Mouse (Mus musculus): ENCODE measurements at regions not wholly inside any gene's neighbourhood (a gene's known extent, or its start where the extent isn't known, plus 50 kb on each side); places are given as distances from the start of the nearest gene placed in this dataset.

GRCm38 (mm10) chr7:69950221-69950670, 416.3 kb downstream of the Nr2f2 start:
- Histone ChIP-seq H3K36me3 (ENCODE audit: insufficient read depth, low read length) (no peaks in the 10 kb centered on the region), H3K4me2 (replicated peaks; ENCODE audit: low read depth, low read length) (no peak overlapping the region), H3K9ac (replicated peaks; ENCODE audit: low read depth) (no peak overlapping the region), H3K27ac (ENCODE audit: low read length) (no peak overlapping the region), H3K4me3 (ENCODE audit: low read depth, low read length) (no peak overlapping the region), H3K9me3 (ENCODE audit: low read length) (no peaks in the 10 kb centered on the region), H3K27me3 (replicated peaks; ENCODE audit: insufficient read depth, low read length) (no peaks in the 10 kb centered on the region), H3K4me1 (ENCODE audit: insufficient read depth, low read depth, low read length) (no peaks in the 10 kb centered on the region)
- no peak for DNase-seq (ENCODE audit: low spot score)
- 51% methylated on average over 6 of the region's 6 CpGs for WGBS
- no peak for ATAC-seq
- no peak for TF ChIP-seq EP300 (IDR thresholded peaks at IDR 0.05)
- no peak for TF ChIP-seq CTCF (IDR thresholded peaks at IDR 0.05)

- no peak for ATAC-seq
- H3K4me2 ChIP-seq (replicated peaks; ENCODE audit: low read depth, low read length): no peak overlapping the region
Measured at GRCm38 (mm10) chr7:69949647-69950121, 416.9 kb downstream of the Nr2f2 start.

GRCm38 (mm10) chr7:69946396-69946795, 420.1 kb downstream of the Nr2f2 start:
- Histone ChIP-seq H3K9me3 (ENCODE audit: low read length) (no peaks in the 10 kb centered on the region), H3K4me2 (replicated peaks; ENCODE audit: low read depth, low read length) (no peak overlapping the region), H3K9ac (replicated peaks; ENCODE audit: low read depth) (no peak overlapping the region), H3K4me3 (ENCODE audit: low read depth, low read length) (no peak overlapping the region), H3K36me3 (ENCODE audit: insufficient read depth, low read length) (no peaks in the 10 kb centered on the region), H3K4me1 (ENCODE audit: insufficient read depth, low read depth, low read length) (no peaks in the 10 kb centered on the region), H3K27ac (ENCODE audit: low read length) (no peak overlapping the region), H3K27me3 (replicated peaks; ENCODE audit: insufficient read depth, low read length) (no peaks in the 10 kb centered on the region)
- DNase-seq (ENCODE audit: low spot score) (no peak), ATAC-seq (no peak)
- 48% methylated on average over 3 of the region's 3 CpGs for WGBS
- TF ChIP-seq EP300 (IDR thresholded peaks at IDR 0.05): no peak
- no peak for TF ChIP-seq CTCF (IDR thresholded peaks at IDR 0.05)

More at GRCm38 (mm10) chr7:69949647-69950121, 416.9 kb downstream of the Nr2f2 start:
- H3K4me3 ChIP-seq (ENCODE audit: low read depth, low read length): no peak overlapping the region
- H3K4me1 ChIP-seq (ENCODE audit: insufficient read depth, low read depth, low read length): no peaks in the 10 kb centered on the region
- no peaks in the 10 kb centered on the region for H3K36me3 ChIP-seq (ENCODE audit: insufficient read depth, low read length)
- peak; percentile 8 for DNase-seq (ENCODE audit: low spot score)
- no peak overlapping the region for H3K27ac ChIP-seq (ENCODE audit: low read length)
- TF ChIP-seq CTCF (IDR thresholded peaks at IDR 0.05) (no peak), EP300 (IDR thresholded peaks at IDR 0.05) (no peak)
- H3K9ac ChIP-seq (replicated peaks; ENCODE audit: low read depth): no peak overlapping the region
- H3K9me3 ChIP-seq (ENCODE audit: low read length): no peaks in the 10 kb centered on the region
- WGBS: 38% methylated on average over 10 of the region's 10 CpGs
- no peaks in the 10 kb centered on the region for H3K27me3 ChIP-seq (replicated peaks; ENCODE audit: insufficient read depth, low read length)

GRCm38 (mm10) chr7:69941881-69942280, 424.7 kb downstream of the Nr2f2 start:
- Histone ChIP-seq H3K27me3 (replicated peaks; ENCODE audit: insufficient read depth, low read length) (no peaks in the 10 kb centered on the region), H3K36me3 (ENCODE audit: insufficient read depth, low read length) (no peaks in the 10 kb centered on the region), H3K9ac (replicated peaks; ENCODE audit: low read depth) (no peak overlapping the region), H3K4me3 (ENCODE audit: low read depth, low read length) (no peak overlapping the region), H3K9me3 (ENCODE audit: low read length) (no peaks in the 10 kb centered on the region), H3K27ac (ENCODE audit: low read length) (no peak overlapping the region), H3K4me2 (replicated peaks; ENCODE audit: low read depth, low read length) (no peak overlapping the region), H3K4me1 (ENCODE audit: insufficient read depth, low read depth, low read length) (no peaks in the 10 kb centered on the region)
- WGBS: 88% methylated on average over 6 of the region's 6 CpGs
- no peak for TF ChIP-seq EP300 (IDR thresholded peaks at IDR 0.05)
- ATAC-seq (no peak), DNase-seq (ENCODE audit: low spot score) (no peak)

GRCm38 (mm10) chr7:69925261-69925660, 441.3 kb downstream of the Nr2f2 start:
- H3K36me3 ChIP-seq (ENCODE audit: insufficient read depth, low read length): no peaks in the 10 kb centered on the region
- H3K4me2 ChIP-seq (replicated peaks; ENCODE audit: low read depth, low read length): no peak overlapping the region
- no peak for ATAC-seq
- H3K9ac ChIP-seq (replicated peaks; ENCODE audit: low read depth): no peak overlapping the region
- H3K27me3 ChIP-seq (replicated peaks; ENCODE audit: insufficient read depth, low read length): no peaks in the 10 kb centered on the region
- no peaks in the 10 kb centered on the region for H3K4me1 ChIP-seq (ENCODE audit: insufficient read depth, low read depth, low read length)
- TF ChIP-seq CTCF (IDR thresholded peaks at IDR 0.05): no peak
- TF ChIP-seq EP300 (IDR thresholded peaks at IDR 0.05): no peak
- no peak for DNase-seq (ENCODE audit: low spot score)
- 85% methylated on average over 5 of the region's 5 CpGs for WGBS
- H3K9me3 ChIP-seq (ENCODE audit: low read length): no peaks in the 10 kb centered on the region
- H3K4me3 ChIP-seq (ENCODE audit: low read depth, low read length): no peak overlapping the region
- no peak overlapping the region for H3K27ac ChIP-seq (ENCODE audit: low read length)

GRCm38 (mm10) chr7:69924551-69924950, 442.0 kb downstream of the Nr2f2 start:
- Histone ChIP-seq H3K9ac (replicated peaks; ENCODE audit: low read depth) (no peak overlapping the region), H3K4me1 (ENCODE audit: insufficient read depth, low read depth, low read length) (no peaks in the 10 kb centered on the region), H3K4me2 (replicated peaks; ENCODE audit: low read depth, low read length) (no peak overlapping the region), H3K9me3 (ENCODE audit: low read length) (no peaks in the 10 kb centered on the region), H3K36me3 (ENCODE audit: insufficient read depth, low read length) (no peaks in the 10 kb centered on the region), H3K4me3 (ENCODE audit: low read depth, low read length) (no peak overlapping the region), H3K27me3 (replicated peaks; ENCODE audit: insufficient read depth, low read length) (no peaks in the 10 kb centered on the region), H3K27ac (ENCODE audit: low read length) (no peak overlapping the region)
- ATAC-seq (no peak), DNase-seq (ENCODE audit: low spot score) (no peak)
- TF ChIP-seq EP300 (IDR thresholded peaks at IDR 0.05): no peak

GRCm38 (mm10) chr7:69911760-69912159, 454.8 kb downstream of the Nr2f2 start:
- H3K27ac ChIP-seq (ENCODE audit: low read length): no peak overlapping the region
- H3K9me3 ChIP-seq (ENCODE audit: low read length): no peaks in the 10 kb centered on the region
- H3K36me3 ChIP-seq (ENCODE audit: insufficient read depth, low read length): no peaks in the 10 kb centered on the region
- H3K4me2 ChIP-seq (replicated peaks; ENCODE audit: low read depth, low read length): no peak overlapping the region
- ATAC-seq (no peak), DNase-seq (ENCODE audit: low spot score) (no peak)
- 56% methylated on average over 4 of the region's 4 CpGs for WGBS
- H3K4me3 ChIP-seq (ENCODE audit: low read depth, low read length): no peak overlapping the region
- H3K9ac ChIP-seq (replicated peaks; ENCODE audit: low read depth): no peak overlapping the region
- TF ChIP-seq EP300 (IDR thresholded peaks at IDR 0.05) (no peak), CTCF (IDR thresholded peaks at IDR 0.05) (no peak)
- no peaks in the 10 kb centered on the region for H3K27me3 ChIP-seq (replicated peaks; ENCODE audit: insufficient read depth, low read length)
- H3K4me1 ChIP-seq (ENCODE audit: insufficient read depth, low read depth, low read length): no peaks in the 10 kb centered on the region

All from lung, postnatal 0 days (tissue).